Mouse (Mus musculus) E14TG2a.4 (cell line): Measurements from ENCODE around the gene Tmem179b.

Source experiments
- CTCF ChIP-seq: conservative IDR thresholded peaks from 2 replicates; pipeline ENCODE4 v1.5.1; 2014; ENCODE audit warnings: low read length
- POU5F1 ChIP-seq: IDR thresholded peaks from 2 replicates; pipeline ENCODE4 v1.6.1; 2014; ENCODE audit warnings: low read length, borderline replicate concordance

DNA sequence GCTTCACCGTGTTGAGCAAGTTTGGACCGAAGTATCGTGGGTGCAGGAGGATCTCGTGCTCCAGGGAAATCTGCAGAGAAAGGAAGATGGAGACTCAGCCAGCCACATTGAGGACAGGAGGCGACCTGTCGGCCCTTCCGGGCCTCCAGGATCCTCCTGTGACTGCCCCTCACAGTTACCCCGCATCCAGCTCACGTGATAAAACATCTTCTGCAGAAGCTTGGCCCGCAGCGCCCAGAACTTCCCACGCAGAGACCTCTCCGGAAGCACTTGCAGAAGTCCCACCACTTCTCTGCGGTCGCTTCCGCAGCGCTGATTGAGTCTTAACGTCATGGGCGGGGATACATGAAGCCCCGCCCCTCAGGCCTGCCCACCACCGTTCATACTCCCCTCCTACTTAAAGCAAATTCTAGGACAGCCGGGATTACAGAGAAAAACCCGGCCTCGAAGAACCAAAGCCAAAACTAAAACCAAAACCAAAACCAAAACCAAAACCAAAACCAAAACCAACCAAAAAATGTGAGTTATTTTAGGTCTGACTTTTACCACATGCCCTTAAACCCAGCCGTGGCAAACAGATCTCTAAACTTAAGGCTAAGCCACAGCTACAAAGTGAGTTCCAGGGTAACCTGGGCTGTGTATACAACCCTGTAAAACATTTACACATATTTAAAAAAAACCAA lies 24.1 kb upstream of the Tmem179b start, which contains the start of gene Polr2g:
- TF ChIP-seq CTCF = no peak
- no peak for TF ChIP-seq POU5F1
